Mouse (Mus musculus) ES-E14 (cell line): ENCODE data around the gene Eef1akmt2. TPM values are rescaled to one million over a fixed set of nuclear protein-coding genes. Genes with fewer than 3 reads are reported as not detected.

Source experiments
- DNase-seq: peaks from one replicate; pipeline ENCODE4 v3.0.0-alpha.2; 2013; ENCODE audit warnings: low read depth, low spot score
- H3K27ac ChIP-seq: 2 replicates; pipeline ENCODE4 v1.5.1; 2012; ENCODE audit warnings: low read depth, mild to moderate bottlenecking, low read length, moderate library complexity, mixed read lengths; ENCODE audit not compliant: poor library complexity, insufficient read depth, severe bottlenecking
- H3K36me3 ChIP-seq: 2 replicates; pipeline ENCODE4 v1.6.1; 2012; ENCODE audit warnings: mild to moderate bottlenecking, low read length, moderate library complexity, mixed read lengths; ENCODE audit not compliant: control insufficient read depth, poor library complexity, insufficient read depth, severe bottlenecking
- H3K4me1 ChIP-seq, 2 experiments: fragments of 150-350 bp in 1 of 2; sonication (generic) in 1 of 2; 2 replicates each; pipeline ENCODE4 v1.6.1; 2012; ENCODE audit warnings: low read length in 2 of 2, mild to moderate bottlenecking in 1 of 2, mixed read lengths in 1 of 2; ENCODE audit not compliant: control insufficient read depth in 2 of 2, insufficient read depth in 2 of 2, poor library complexity in 1 of 2
- H3K4me3 ChIP-seq, 2 experiments: fragments of 150-350 bp in 1 of 2; sonication (generic) in 1 of 2; 2 replicates each; pipeline ENCODE4 v1.5.1; 2012; ENCODE audit warnings: low read length in 2 of 2, low read depth in 1 of 2, mild to moderate bottlenecking in 1 of 2, mixed read lengths in 1 of 2; ENCODE audit not compliant: insufficient read depth in 1 of 2, poor library complexity in 1 of 2, severe bottlenecking in 1 of 2
- H3K9ac ChIP-seq: 2 replicates; pipeline ENCODE4 v1.6.1; 2012; ENCODE audit warnings: low read depth, mild to moderate bottlenecking, low read length, mixed read lengths; ENCODE audit not compliant: poor library complexity, insufficient read depth, severe bottlenecking
- H3K9me3 ChIP-seq: fragments of 150-350 bp; sonication (generic); 2 replicates; pipeline ENCODE4 v1.6.1; 2012; ENCODE audit warnings: low read depth, mild to moderate bottlenecking, low read length; ENCODE audit not compliant: control insufficient read depth, insufficient read depth
- CHD2 ChIP-seq: IDR thresholded peaks from 2 replicates; pipeline ENCODE4 v1.6.1; 2014; ENCODE audit warnings: mild to moderate bottlenecking, low read depth, low read length, inconsistent platforms
- HCFC1 ChIP-seq: IDR thresholded peaks from 2 replicates; pipeline ENCODE4 v1.6.1; 2012; ENCODE audit warnings: low read length, inconsistent platforms, borderline replicate concordance; ENCODE audit not compliant: insufficient read depth
- MAFK ChIP-seq: IDR thresholded peaks from 2 replicates; pipeline ENCODE4 v1.6.1; 2014; ENCODE audit warnings: mild to moderate bottlenecking, low read depth, low read length, inconsistent platforms; ENCODE audit not compliant: insufficient read depth
- ZC3H11A ChIP-seq: IDR thresholded peaks from 2 replicates; pipeline ENCODE4 v1.6.1; 2012; ENCODE audit warnings: low read depth, mild to moderate bottlenecking, inconsistent platforms, low read length, borderline replicate concordance
- ZNF384 ChIP-seq: IDR thresholded peaks from 2 replicates; pipeline ENCODE4 v1.6.1; 2012; ENCODE audit warnings: low read depth, low read length, inconsistent platforms
- in situ Hi-C, 2 experiments: fragments of 600-800 bp; cut with MboI; formaldehyde crosslinking; loops; one replicate each; pipeline ENCODE4 v1.15.1; 2025; ENCODE audit warnings: low sequenced_read_pairs in 2 of 2, inconsistent platforms in 1 of 2; ENCODE audit not compliant: unreplicated experiment in 2 of 2
- total RNA-seq: library from RNA; depleted of rRNA; stranded (reverse); fragments of 300-350 nt; gene quantifications from 2 replicates; pipeline ENCODE4 v1.2.3, GENCODE M21; 2012

Eef1akmt2 gene
- total RNA-seq, 1 experiment = 17.9 TPM

GRCm38 (mm10) chr7:132892311-132892661, 39.8 kb upstream of the Eef1akmt2 start:
- H3K36me3 ChIP-seq = no peaks in the 10 kb centered on the region
- no peak overlapping the region for H3K9ac ChIP-seq
- H3K27ac ChIP-seq = no peak overlapping the region
- H3K4me1 ChIP-seq = peaks cover 0 to 6% of the 10 kb centered on the region in 2 experiments; a peak in 1 of 4 replicates
- no peaks in the 10 kb centered on the region for H3K9me3 ChIP-seq
- in situ Hi-C loops = loop anchor here (25.0 kb wide), 2 partner anchors 230 to 655 kb away; no protein-coding TSS in a partner anchor
- no peak overlapping the region for H3K4me3 ChIP-seq
- DNase-seq = no peak
- no peak for TF ChIP-seq MAFK
- no peak for TF ChIP-seq CHD2
- TF ChIP-seq HCFC1 = no peak
- TF ChIP-seq ZC3H11A = no peak
- no peak for TF ChIP-seq ZNF384

GRCm38 (mm10) chr7:132891561-132892310, 39.3 kb upstream of the Eef1akmt2 start:
- H3K9ac ChIP-seq = no peak overlapping the region
- H3K27ac ChIP-seq = no peak overlapping the region
- H3K9me3 ChIP-seq = no peaks in the 10 kb centered on the region
- H3K4me1 ChIP-seq = peaks cover 0 to 6% of the 10 kb centered on the region in 2 experiments; a peak in 1 of 4 replicates
- no peak overlapping the region for H3K4me3 ChIP-seq
- TF ChIP-seq ZC3H11A (no peak), HCFC1 (no peak), MAFK (no peak), ZNF384 (no peak), CHD2 (no peak)
- no peaks in the 10 kb centered on the region for H3K36me3 ChIP-seq
- no peak for DNase-seq
- in situ Hi-C loops = loop anchor here (25.0 kb wide), 2 partner anchors 229 to 654 kb away; no protein-coding TSS in a partner anchor

- in situ Hi-C loops = loop anchor here (25.0 kb wide), 2 partner anchors 228 to 653 kb away; no protein-coding TSS in a partner anchor
- no peak for DNase-seq
- no peak overlapping the region for H3K9ac ChIP-seq
- H3K4me1 ChIP-seq = no peaks in the 10 kb centered on the region
- no peak overlapping the region for H3K4me3 ChIP-seq
- TF ChIP-seq ZNF384 (no peak), MAFK (no peak), ZC3H11A (no peak), HCFC1 (no peak), CHD2 (no peak)
- H3K36me3 ChIP-seq = no peaks in the 10 kb centered on the region; the same call in 1 of the 2 replicates
- no peak overlapping the region for H3K27ac ChIP-seq
- no peaks in the 10 kb centered on the region for H3K9me3 ChIP-seq
Measured at GRCm38 (mm10) chr7:132890201-132890600, 37.7 kb upstream of the Eef1akmt2 start.

- H3K9me3 ChIP-seq = no peaks in the 10 kb centered on the region
- no peak for DNase-seq
- in situ Hi-C loops = loop anchor here (25.0 kb wide), 2 partner anchors 227 to 652 kb away; no protein-coding TSS in a partner anchor
- no peak overlapping the region for H3K4me3 ChIP-seq
- H3K27ac ChIP-seq = no peak overlapping the region
- H3K4me1 ChIP-seq = no peaks in the 10 kb centered on the region
- no peaks in the 10 kb centered on the region; the same call in 1 of the 2 replicates for H3K36me3 ChIP-seq
- no peak for TF ChIP-seq HCFC1
- no peak for TF ChIP-seq CHD2
- no peak for TF ChIP-seq ZNF384
- TF ChIP-seq MAFK = no peak
- no peak for TF ChIP-seq ZC3H11A
- no peak overlapping the region for H3K9ac ChIP-seq
Measured at GRCm38 (mm10) chr7:132889691-132890090, 37.2 kb upstream of the Eef1akmt2 start.
